Mouse (Mus musculus) G1E (cell line): ENCODE data around the gene Lrrc4c.

Experiments
- CTCF ChIP-seq: IDR thresholded peaks from 2 replicates; pipeline ENCODE4 v1.5.1; 2012; ENCODE audit warnings: low read depth, low read length, inconsistent platforms, mixed read lengths
- GATA2 ChIP-seq: IDR thresholded peaks from 2 replicates; pipeline ENCODE4 v1.6.1; 2012; ENCODE audit warnings: low read depth, low read length, inconsistent platforms, borderline replicate concordance
- POLR2AphosphoS5 ChIP-seq: IDR thresholded peaks from 2 replicates; pipeline ENCODE4 v1.6.1; 2012; ENCODE audit warnings: low read depth, low read length, inconsistent platforms; ENCODE audit not compliant: insufficient replicate concordance
- TAL1 ChIP-seq: conservative IDR thresholded peaks from 2 replicates; pipeline ENCODE4 v1.6.1; 2012; ENCODE audit warnings: low read depth, low read length, inconsistent platforms, mixed read lengths

DNA sequence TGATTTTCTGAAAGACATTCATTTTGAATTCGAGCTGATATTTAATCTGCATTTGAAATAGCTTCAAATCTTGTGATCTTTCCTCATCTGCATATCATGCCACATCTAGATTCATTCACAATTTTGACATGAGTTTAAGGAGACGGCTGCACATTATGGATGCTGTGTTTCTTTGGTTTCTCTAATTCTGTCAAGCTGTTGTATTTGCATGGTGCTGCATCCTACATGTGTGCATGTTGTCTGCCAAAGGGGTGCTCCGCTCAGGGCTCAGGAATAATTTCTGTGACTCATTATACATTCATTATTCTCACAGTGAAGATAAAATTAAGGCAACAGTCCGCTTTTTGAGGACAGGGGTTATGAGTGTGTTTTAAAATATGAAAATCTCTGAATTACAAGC, 30.5 kb upstream of the Lrrc4c start:
- TF ChIP-seq GATA2 (no peak), CTCF (no peak), TAL1 (no peak), POLR2AphosphoS5 (no peak)
